Mouse (Mus musculus): Measurements from ENCODE around the gene Atp6v1g2.

The Atp6v1g2 gene

DNA sequence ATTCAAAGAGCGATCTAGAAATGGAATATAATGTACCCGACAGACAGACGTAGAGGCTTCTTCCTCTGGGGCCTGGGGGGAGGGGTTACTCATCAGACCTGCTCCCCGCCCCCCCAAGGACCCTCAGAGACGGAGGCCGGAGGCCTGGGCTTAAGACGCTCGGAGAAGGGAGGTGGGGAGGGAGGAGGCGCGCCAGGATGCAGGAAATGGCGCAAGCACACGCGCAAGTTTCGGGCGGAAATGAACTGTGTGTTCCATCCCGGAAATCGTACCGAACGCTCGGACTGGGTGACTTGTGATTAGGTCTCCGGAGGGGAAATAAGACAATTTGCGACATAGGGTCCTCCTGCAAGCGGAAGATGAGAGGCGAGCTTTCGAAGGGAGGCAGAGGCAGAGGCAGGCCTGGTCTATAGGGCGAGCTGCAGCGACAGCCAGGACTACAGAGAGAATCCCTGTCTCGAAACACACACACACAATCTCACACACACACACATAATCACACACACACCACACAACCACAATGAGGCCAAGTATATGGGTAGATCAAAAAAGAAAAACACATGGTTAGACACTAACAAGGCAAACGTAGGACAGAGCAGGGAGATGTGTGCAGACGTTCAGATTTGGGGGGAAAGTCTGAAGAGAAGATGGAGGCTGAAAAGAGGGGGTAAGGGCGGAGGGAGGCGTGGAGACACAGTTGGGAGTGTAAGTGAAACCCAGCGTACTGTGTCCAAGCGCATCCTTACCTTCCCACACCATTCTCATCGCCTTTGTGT, 2.3 kb downstream of the Atp6v1g2 start, which contains the start of gene Nfkbil1:
Nfkbil1 (minus strand) TSS at position 179 of the 776 bp plus-strand sequence.
- in situ Hi-C loops (cut with MboI, MseI) = no loop called here

DNA sequence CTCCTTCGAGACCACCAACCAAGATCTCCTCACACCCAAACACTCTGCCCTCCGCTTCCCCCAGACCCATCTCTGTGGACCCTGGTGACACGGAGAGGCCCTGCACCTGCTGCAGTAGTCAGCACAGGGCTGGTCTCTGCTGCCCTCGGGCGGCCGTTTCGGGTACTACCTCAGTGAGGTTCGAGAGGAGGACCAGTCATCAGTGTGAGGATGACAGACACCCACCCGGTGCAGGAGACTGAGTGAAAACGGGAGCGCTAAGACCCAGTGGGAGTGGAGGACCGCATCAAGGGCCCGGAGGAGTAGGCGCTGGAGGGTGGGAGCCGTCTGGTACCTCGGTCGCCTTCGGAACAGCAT, 2.9 kb downstream of the Atp6v1g2 start:
- in situ Hi-C loops (cut with MboI, MseI) = no loop called here

DNA sequence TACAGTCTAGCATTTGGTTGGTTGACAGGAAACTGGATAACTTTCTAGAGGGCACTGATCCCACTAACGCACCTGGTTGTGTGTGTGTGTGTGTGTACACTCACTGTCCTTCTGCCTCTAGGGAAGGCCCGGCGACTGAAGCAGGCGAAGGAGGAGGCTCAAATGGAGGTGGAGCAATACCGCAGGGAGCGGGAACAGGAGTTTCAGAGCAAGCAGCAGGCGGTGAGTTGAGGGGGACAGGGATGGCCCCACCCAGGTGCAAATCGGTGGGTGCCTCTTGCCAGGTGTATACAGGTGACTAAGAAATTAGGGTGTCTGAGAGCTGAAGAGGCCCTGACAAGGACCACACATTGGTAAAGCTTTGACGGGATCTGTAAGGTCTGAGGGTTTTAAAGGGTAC, 3.5 kb downstream of the Atp6v1g2 start:
- in situ Hi-C loops (cut with MboI, MseI) = no loop called here

GRCm38 (mm10) chr17:35237504-35237903, 4.0 kb downstream of the Atp6v1g2 start:
- in situ Hi-C loops (cut with MboI, MseI) = no loop called here

- in situ Hi-C loops (cut with MboI, MseI) = no loop called here
Measured at GRCm38 (mm10) chr17:35239700-35240099, 6.2 kb downstream of the Atp6v1g2 start.

GRCm38 (mm10) chr17:35240384-35241304, 7.2 kb downstream of the Atp6v1g2 start:
- in situ Hi-C loops (cut with MboI, MseI) = no loop called here

- in situ Hi-C loops (cut with MboI, MseI) = no loop called here
Measured at GRCm38 (mm10) chr17:35241305-35242014, 8.0 kb downstream of the Atp6v1g2 start, which contains the start of gene Ddx39b. Gene Ddx39b (plus strand): TSS chr17:35241746.

- in situ Hi-C loops (cut with MboI, MseI) = no loop called here
Measured at GRCm38 (mm10) chr17:35242015-35242941, 8.8 kb downstream of the Atp6v1g2 start.

DNA sequence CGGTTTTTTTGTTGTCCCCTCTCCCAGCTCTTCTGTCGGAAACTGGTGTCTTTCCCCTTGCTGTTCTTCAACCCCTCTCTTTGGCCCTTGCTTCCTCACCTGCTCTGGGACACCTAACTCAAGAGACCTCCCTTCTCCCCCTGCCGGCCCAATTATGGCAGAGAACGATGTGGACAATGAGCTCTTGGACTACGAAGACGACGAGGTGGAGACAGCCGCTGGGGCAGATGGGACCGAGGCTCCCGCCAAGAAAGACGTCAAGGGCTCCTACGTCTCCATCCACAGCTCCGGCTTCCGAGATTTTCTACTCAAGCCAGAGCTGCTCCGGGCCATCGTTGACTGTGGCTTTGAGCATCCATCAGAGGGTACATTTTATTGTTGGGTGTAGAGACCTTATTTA, 9.6 kb downstream of the Atp6v1g2 start:
- in situ Hi-C loops (cut with MboI, MseI) = no loop called here

- in situ Hi-C loops (cut with MboI, MseI) = no loop called here
Measured at GRCm38 (mm10) chr17:35244999-35245398, 11.5 kb downstream of the Atp6v1g2 start.

GRCm38 (mm10) chr17:35245731-35246623, 12.5 kb downstream of the Atp6v1g2 start:
- in situ Hi-C loops (cut with MboI, MseI) = no loop called here

GRCm38 (mm10) chr17:35247144-35247543, 13.7 kb downstream of the Atp6v1g2 start:
- in situ Hi-C loops (cut with MboI, MseI) = no loop called here

GRCm38 (mm10) chr17:35248986-35249385, 15.5 kb downstream of the Atp6v1g2 start:
- in situ Hi-C loops (cut with MboI, MseI) = no loop called here

DNA sequence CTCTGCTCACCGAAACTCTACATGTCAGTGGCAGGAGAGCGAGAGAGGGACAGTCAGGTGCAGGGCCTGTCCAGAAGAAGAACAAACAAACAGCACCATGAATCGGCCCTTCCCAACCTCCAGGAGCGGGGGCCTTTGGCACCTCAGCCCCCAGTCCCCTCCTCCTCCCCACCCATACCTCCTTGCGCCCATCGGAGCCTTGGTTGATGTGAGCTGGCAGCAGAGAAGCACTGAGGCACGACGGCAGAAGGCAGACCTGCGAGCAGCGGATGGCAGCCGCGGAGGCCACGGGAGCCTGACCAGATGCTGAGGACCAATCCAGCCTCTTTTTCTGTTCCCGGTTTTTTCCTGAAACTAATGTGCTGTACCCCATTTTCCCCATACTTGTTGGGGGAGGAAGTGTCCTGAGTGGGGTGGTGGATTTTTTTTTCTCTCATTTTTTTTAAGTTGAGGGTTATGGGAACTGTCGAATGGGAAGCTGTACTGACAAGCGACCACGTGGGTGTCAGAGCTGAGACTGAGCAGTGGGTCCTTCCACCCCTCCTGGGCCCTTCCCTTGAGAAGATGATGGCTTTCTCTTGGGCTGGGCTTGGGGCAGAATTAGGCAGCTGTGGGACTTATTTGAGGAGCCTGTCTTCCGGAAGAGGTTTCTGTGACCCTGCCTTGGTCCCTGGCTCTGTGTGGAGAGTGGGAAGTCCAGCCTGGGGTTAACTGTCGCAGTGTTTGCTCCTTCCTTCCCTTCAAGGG, 16.2 kb downstream of the Atp6v1g2 start:
- in situ Hi-C loops (cut with MboI, MseI) = no loop called here

- in situ Hi-C loops (cut with MboI, MseI) = no loop called here
Measured at GRCm38 (mm10) chr17:35250348-35251120, 17.1 kb downstream of the Atp6v1g2 start.

DNA sequence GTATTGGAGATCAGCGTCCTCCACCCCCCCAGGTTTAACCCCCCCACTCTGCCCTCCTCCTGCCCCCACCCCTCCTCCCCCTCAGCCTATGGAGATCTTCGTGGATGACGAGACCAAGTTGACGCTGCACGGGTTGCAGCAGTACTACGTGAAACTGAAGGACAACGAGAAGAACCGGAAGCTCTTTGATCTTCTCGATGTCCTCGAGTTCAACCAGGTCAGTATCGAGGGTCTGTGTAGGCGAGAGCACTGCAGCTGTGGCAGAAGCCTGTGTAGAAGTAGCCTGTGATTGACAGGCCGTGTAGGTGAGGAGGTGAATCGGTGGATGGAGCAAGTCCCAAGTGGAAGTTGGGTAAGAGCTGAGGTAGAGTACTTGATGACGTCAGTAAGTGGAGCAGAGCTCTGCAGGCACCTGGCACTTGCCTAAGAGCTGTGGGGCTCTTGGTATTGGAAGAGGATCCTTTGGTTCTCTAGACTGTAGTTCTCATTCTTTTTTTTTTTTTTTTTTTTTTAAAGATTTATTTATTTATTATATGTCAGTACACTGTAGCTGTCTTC, 17.8 kb downstream of the Atp6v1g2 start:
- in situ Hi-C loops (cut with MboI, MseI) = no loop called here

- in situ Hi-C loops (cut with MboI, MseI) = no loop called here
Measured at GRCm38 (mm10) chr17:35251981-35252380, 18.5 kb downstream of the Atp6v1g2 start.

All from T-helper 2 cell (primary cell).